8 mouse cellular contexts compared by ENCODE assay signal in the genomic region with DNA sequence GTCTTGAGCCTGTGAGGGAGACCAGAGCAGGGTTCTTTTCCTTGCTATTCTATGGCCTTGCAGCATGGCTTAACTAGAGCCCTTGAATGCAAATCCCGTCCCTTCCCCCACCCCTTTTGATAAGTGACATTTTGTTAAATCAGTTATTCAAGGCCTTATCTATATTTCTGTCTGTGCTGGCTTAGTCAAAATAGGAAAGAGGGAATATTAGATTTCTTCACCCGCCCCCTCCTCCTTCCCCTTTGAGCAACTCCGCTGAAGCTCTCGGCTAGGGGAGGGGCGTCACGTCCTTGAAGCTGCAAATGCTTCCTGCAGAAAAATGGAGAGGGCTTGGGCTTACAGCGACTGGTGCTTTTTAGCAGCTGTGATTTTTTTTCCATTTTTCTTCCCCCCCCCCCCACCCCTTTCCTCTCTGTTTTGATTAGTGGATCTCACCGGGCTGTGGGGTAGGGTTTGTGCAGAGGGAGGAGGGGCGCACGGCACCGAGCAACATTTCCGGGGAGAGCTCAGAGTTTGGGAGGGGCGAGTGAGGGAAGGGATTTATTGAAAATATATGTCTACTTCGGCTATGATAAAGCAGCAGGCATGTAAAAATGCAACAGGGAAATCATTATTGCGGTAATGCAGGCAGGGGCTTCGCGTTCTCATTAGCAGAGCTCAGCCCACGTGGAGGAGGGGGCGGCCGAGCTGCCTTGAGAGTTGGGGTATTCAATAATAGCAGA.
DNase-seq lines count a peak whose midpoint lies in the region; ATAC-seq lines count a peak whose summit lies in the region.

No protein-coding gene starts in this region.

- no peaks in the 10 kb centered on the region for H3K9me3 ChIP-seq in heart, embryonic 12.5 days (replicated peaks)
- H3K9me3 ChIP-seq in forebrain, embryonic 12.5 days: no peaks in the 10 kb centered on the region
- H3K9me3 ChIP-seq in midbrain, embryonic 13.5 days: no peaks in the 10 kb centered on the region

- WGBS in heart, embryonic 12.5 days: 25% methylated on average over 20 of the region's 20 CpGs
- 31% methylated on average over 20 of the region's 20 CpGs for WGBS in forebrain, embryonic 12.5 days
- 24% methylated on average over 20 of the region's 20 CpGs for WGBS in midbrain, embryonic 13.5 days

- peak overlapping the region; percentile 66 for H3K4me2 ChIP-seq in heart, embryonic 12.5 days
- H3K4me2 ChIP-seq in forebrain, embryonic 12.5 days: peak overlapping the region; percentile 48
- H3K4me2 ChIP-seq in midbrain, embryonic 13.5 days (replicated peaks): peak overlapping the region; percentile 55

- ATAC-seq in heart, embryonic 12.5 days (ENCODE audit: insufficient number of reproducible peaks, low FRiP score): 0 out of 2 replicates have a peak, but pooled peaks have one; percentile 22
- ATAC-seq in forebrain, embryonic 12.5 days (ENCODE audit: low FRiP score): peak; percentile 75
- ATAC-seq in midbrain, embryonic 13.5 days: peak; percentile 77

- peak overlapping the region; percentile 57 for H3K9ac ChIP-seq in heart, embryonic 12.5 days
- 0 out of 2 replicates have a peak overlapping the region, but pooled peaks have one; percentile 21 for H3K9ac ChIP-seq in forebrain, embryonic 12.5 days
- peak overlapping the region; percentile 54 for H3K9ac ChIP-seq in midbrain, embryonic 13.5 days (replicated peaks)

- no peaks in the 10 kb centered on the region for H3K27me3 ChIP-seq in heart, embryonic 12.5 days (replicated peaks)
- H3K27me3 ChIP-seq in forebrain, embryonic 12.5 days: no peaks in the 10 kb centered on the region
- no peaks in the 10 kb centered on the region for H3K27me3 ChIP-seq in midbrain, embryonic 13.5 days

- peaks cover 60% of the 10 kb centered on the region for H3K4me1 ChIP-seq in heart, embryonic 12.5 days (replicated peaks)
- peaks cover 49% of the 10 kb centered on the region for H3K4me1 ChIP-seq in forebrain, embryonic 12.5 days
- H3K4me1 ChIP-seq in midbrain, embryonic 13.5 days (replicated peaks): peaks cover 52% of the 10 kb centered on the region

- H3K36me3 ChIP-seq in heart, embryonic 12.5 days: peaks cover 20% of the 10 kb centered on the region
- H3K36me3 ChIP-seq in forebrain, embryonic 12.5 days (replicated peaks): peaks cover 15% of the 10 kb centered on the region
- H3K36me3 ChIP-seq in midbrain, embryonic 13.5 days: 0 out of 2 replicates have a peak, but pooled peaks cover 13% of the 10 kb centered on the region

- peak overlapping the region; percentile 87 for H3K27ac ChIP-seq in heart, embryonic 12.5 days (ENCODE audit: poor library complexity, severe bottlenecking)
- peak overlapping the region; percentile 77 for H3K27ac ChIP-seq in forebrain, embryonic 12.5 days
- H3K27ac ChIP-seq in midbrain, embryonic 13.5 days: peak overlapping the region; percentile 90

- no peak for DNase-seq in heart, adult 11 months
- DNase-seq in adrenal gland, postnatal 10 days: peak; percentile 72
- DNase-seq in kidney, postnatal 10 days: peak; percentile 65
- DNase-seq in thymus, adult 18-20 months: no peak
- no peak for DNase-seq in gastrocnemius, postnatal 10 days

- peak overlapping the region; percentile 42 for H3K4me3 ChIP-seq in heart, embryonic 12.5 days
- peak overlapping the region; percentile 28 for H3K4me3 ChIP-seq in forebrain, embryonic 12.5 days (replicated peaks)
- peak overlapping the region; percentile 34 for H3K4me3 ChIP-seq in midbrain, embryonic 13.5 days (replicated peaks)

Comparison
In these comparisons a context has a peak if more than half of its experiments do, and no peak if none do; other contexts are left out.
1. ATAC-seq: peak in every context shown above with its lines; median percentile 77 in midbrain, embryonic 13.5 days; 75 in forebrain, embryonic 12.5 days; 22 in heart, embryonic 12.5 days.
2. DNase-seq: peak in adrenal gland, postnatal 10 days (single experiment) and kidney, postnatal 10 days (single experiment); none in heart, adult 11 months (single experiment), thymus, adult 18-20 months (0 of 2) and gastrocnemius, postnatal 10 days (single experiment).
3. Peak in every context shown above with its lines, with median percentiles within 50 percentile points of each other: H3K27ac ChIP-seq, H3K4me2 ChIP-seq, H3K4me3 ChIP-seq and H3K9ac ChIP-seq.